Mouse (Mus musculus): ENCODE measurements at regions not wholly inside any gene's neighbourhood (a gene's known extent, or its start where the extent isn't known, plus 50 kb on each side); places are given as distances from the start of the nearest gene placed in this dataset.

- H3K9me3 ChIP-seq (replicated peaks; ENCODE audit: insufficient read depth, low read length), result no peaks in the 10 kb centered on the region
- H3K27ac ChIP-seq (ENCODE audit: control insufficient read depth, low read depth, low read length), result no peak overlapping the region
- TF ChIP-seq TBP (IDR thresholded peaks at IDR 0.05; ENCODE audit: low read depth, low read length), result no peak
- no peak for TF ChIP-seq GATA1 (IDR thresholded peaks at IDR 0.05; ENCODE audit: low read depth, low read length)
- no peak for TF ChIP-seq CHD2 (IDR thresholded peaks at IDR 0.05; ENCODE audit: low read length)
- no peak for TF ChIP-seq NELFE (IDR thresholded peaks at IDR 0.05; ENCODE audit: low read depth, low read length)
- TF ChIP-seq SIN3A (IDR thresholded peaks at IDR 0.05; ENCODE audit: low read length), result no peak
- no peak for TF ChIP-seq GABPA (IDR thresholded peaks at IDR 0.05; ENCODE audit: low read depth, low read length)
- no peak for TF ChIP-seq CTCF (IDR thresholded peaks at IDR 0.05 in 2 of 3, conservative IDR thresholded peaks at IDR 0.05 in 1 of 3; ENCODE audit: control insufficient read depth in 1 of 3, insufficient read depth in 1 of 3, low read depth in 2 of 3, low read length in 3 of 3, poor library complexity in 1 of 3, severe bottlenecking in 1 of 3)
- no peak for TF ChIP-seq UBTF (IDR thresholded peaks at IDR 0.05; ENCODE audit: borderline replicate concordance, insufficient read depth, low read depth, low read length)
- no peak for TF ChIP-seq MAX (IDR thresholded peaks at IDR 0.05; ENCODE audit: low read length)
- no peak for TF ChIP-seq MYC (IDR thresholded peaks at IDR 0.05; ENCODE audit: low read depth, low read length)
- no peak for TF ChIP-seq EP300 (IDR thresholded peaks at IDR 0.05; ENCODE audit: low read depth in 1 of 2, low read length in 2 of 2)
- no peak for TF ChIP-seq RCOR1 (IDR thresholded peaks at IDR 0.05; ENCODE audit: low read depth, low read length)
- no peak for TF ChIP-seq E2F4 (IDR thresholded peaks at IDR 0.05; ENCODE audit: borderline replicate concordance, low read depth, low read length)
- no peak for TF ChIP-seq TCF12 (IDR thresholded peaks at IDR 0.05; ENCODE audit: low read depth, low read length)
- TF ChIP-seq SMC3 (IDR thresholded peaks at IDR 0.05; ENCODE audit: low read depth, low read length), result no peak
- H3K4me3 ChIP-seq (ENCODE audit: control insufficient read depth in 1 of 2, insufficient read depth in 1 of 2, low read depth in 2 of 2, low read length in 2 of 2), result no peak overlapping the region
- no peaks in the 10 kb centered on the region for H3K36me3 ChIP-seq (ENCODE audit: control insufficient read depth in 1 of 2, insufficient read depth in 2 of 2, low read length in 2 of 2)
- H3K27me3 ChIP-seq (ENCODE audit: control insufficient read depth in 1 of 2, insufficient read depth in 2 of 2, low read length in 2 of 2), result no peaks in the 10 kb centered on the region
- H3K9ac ChIP-seq (ENCODE audit: control insufficient read depth, low read depth, low read length, poor library complexity, severe bottlenecking), result no peak overlapping the region
- no peaks in the 10 kb centered on the region for H3K4me1 ChIP-seq (ENCODE audit: control insufficient read depth in 1 of 2, insufficient read depth in 2 of 2, low read length in 2 of 2)
- no peaks in the 10 kb centered on the region for H3K79me2 ChIP-seq (ENCODE audit: control insufficient read depth, insufficient read depth, low read length, poor library complexity)
- DNase-seq (ENCODE audit: low read depth, low spot score), result no peak
Measured at GRCm38 (mm10) chr7:117930392-117930791, 185.6 kb downstream of the Rps15a start.

- Histone ChIP-seq H3K36me3 (ENCODE audit: control insufficient read depth in 1 of 2, insufficient read depth in 2 of 2, low read length in 2 of 2) (no peaks in the 10 kb centered on the region), H3K4me3 (ENCODE audit: control insufficient read depth in 1 of 2, insufficient read depth in 1 of 2, low read depth in 2 of 2, low read length in 2 of 2) (no peak overlapping the region), H3K27me3 (ENCODE audit: control insufficient read depth in 1 of 2, insufficient read depth in 2 of 2, low read length in 2 of 2) (no peaks in the 10 kb centered on the region), H3K9me3 (replicated peaks; ENCODE audit: insufficient read depth, low read length) (no peaks in the 10 kb centered on the region), H3K4me1 (ENCODE audit: control insufficient read depth in 1 of 2, insufficient read depth in 2 of 2, low read length in 2 of 2) (no peaks in the 10 kb centered on the region), H3K79me2 (ENCODE audit: control insufficient read depth, insufficient read depth, low read length, poor library complexity) (no peaks in the 10 kb centered on the region), H3K9ac (ENCODE audit: control insufficient read depth, low read depth, low read length, poor library complexity, severe bottlenecking) (no peak overlapping the region), H3K27ac (ENCODE audit: control insufficient read depth, low read depth, low read length) (no peak overlapping the region)
- TF ChIP-seq SMC3 (IDR thresholded peaks at IDR 0.05; ENCODE audit: low read depth, low read length), result no peak
- DNase-seq (ENCODE audit: low read depth, low spot score), result no peak
Measured at GRCm38 (mm10) chr7:117926396-117926795, 189.6 kb downstream of the Rps15a start.

- Histone ChIP-seq H3K27me3 (ENCODE audit: control insufficient read depth in 1 of 2, insufficient read depth in 2 of 2, low read length in 2 of 2) (no peaks in the 10 kb centered on the region), H3K4me3 (ENCODE audit: control insufficient read depth in 1 of 2, insufficient read depth in 1 of 2, low read depth in 2 of 2, low read length in 2 of 2) (no peak overlapping the region), H3K9ac (ENCODE audit: control insufficient read depth, low read depth, low read length, poor library complexity, severe bottlenecking) (no peak overlapping the region), H3K4me1 (ENCODE audit: control insufficient read depth in 1 of 2, insufficient read depth in 2 of 2, low read length in 2 of 2) (no peaks in the 10 kb centered on the region), H3K36me3 (ENCODE audit: control insufficient read depth in 1 of 2, insufficient read depth in 2 of 2, low read length in 2 of 2) (no peaks in the 10 kb centered on the region), H3K79me2 (ENCODE audit: control insufficient read depth, insufficient read depth, low read length, poor library complexity) (no peaks in the 10 kb centered on the region), H3K9me3 (replicated peaks; ENCODE audit: insufficient read depth, low read length) (no peaks in the 10 kb centered on the region), H3K27ac (ENCODE audit: control insufficient read depth, low read depth, low read length) (no peak overlapping the region)
- DNase-seq (ENCODE audit: low read depth, low spot score), result no peak
- no peak for TF ChIP-seq MAX (IDR thresholded peaks at IDR 0.05; ENCODE audit: low read length)
- TF ChIP-seq ZMIZ1 (IDR thresholded peaks at IDR 0.05; ENCODE audit: low read depth, low read length), result no peak
- TF ChIP-seq BHLHE40 (IDR thresholded peaks at IDR 0.05; ENCODE audit: borderline replicate concordance, low read depth, low read length), result no peak
- TF ChIP-seq POLR2A (IDR thresholded peaks at IDR 0.05; ENCODE audit: control insufficient read depth in 1 of 2, insufficient read depth in 1 of 2, low read depth in 1 of 2, low read length in 2 of 2, poor library complexity in 1 of 2), result no peak
- no peak for TF ChIP-seq MEF2A (IDR thresholded peaks at IDR 0.05; ENCODE audit: extremely low read depth, insufficient replicate concordance, low read depth, low read length, poor library complexity, severe bottlenecking)
- no peak for TF ChIP-seq SIN3A (IDR thresholded peaks at IDR 0.05; ENCODE audit: low read length)
- TF ChIP-seq MAZ (IDR thresholded peaks at IDR 0.05; ENCODE audit: low read depth, low read length), result no peak
- TF ChIP-seq SMC3 (IDR thresholded peaks at IDR 0.05; ENCODE audit: low read depth, low read length), result no peak
- no peak for TF ChIP-seq GATA1 (IDR thresholded peaks at IDR 0.05; ENCODE audit: low read depth, low read length)
- TF ChIP-seq KAT2A (conservative IDR thresholded peaks at IDR 0.05; ENCODE audit: low read depth, low read length), result no peak
- no peak for TF ChIP-seq ETS1 (IDR thresholded peaks at IDR 0.05; ENCODE audit: low read depth, low read length)
- no peak for TF ChIP-seq E2F4 (IDR thresholded peaks at IDR 0.05; ENCODE audit: borderline replicate concordance, low read depth, low read length)
- no peak for TF ChIP-seq ZKSCAN1 (IDR thresholded peaks at IDR 0.05; ENCODE audit: low read depth, low read length)
- no peak for TF ChIP-seq ELF1 (IDR thresholded peaks at IDR 0.05; ENCODE audit: low read depth, low read length)
- TF ChIP-seq JUND (IDR thresholded peaks at IDR 0.05; ENCODE audit: low read depth, low read length), result no peak
- no peak for TF ChIP-seq EP300 (IDR thresholded peaks at IDR 0.05; ENCODE audit: low read depth in 1 of 2, low read length in 2 of 2)
- no peak for TF ChIP-seq TAL1 (IDR thresholded peaks at IDR 0.05; ENCODE audit: low read length)
Measured at GRCm38 (mm10) chr7:117922270-117922669, 193.7 kb downstream of the Rps15a start.
